Comparison of ENCODE assay signal across 19 mouse cellular contexts in the genomic region with DNA sequence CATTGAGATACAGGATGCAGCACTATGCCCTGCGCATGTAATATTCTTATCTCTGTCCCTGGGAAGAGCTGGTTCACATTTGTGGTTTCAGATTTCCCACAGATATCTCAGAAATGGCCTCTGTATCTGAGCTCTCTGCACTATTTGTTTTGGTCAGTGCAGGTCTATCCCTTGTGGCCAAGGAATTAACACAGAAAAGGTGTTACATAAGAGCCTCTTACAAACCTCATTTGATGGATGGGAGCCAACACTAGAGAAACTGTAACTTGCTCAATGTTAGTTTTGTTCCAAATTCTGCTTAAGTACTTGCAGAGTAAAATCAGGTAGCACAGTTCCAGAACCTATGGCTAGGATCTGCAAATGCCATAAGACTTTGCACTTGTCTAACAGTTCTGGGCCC. TPM values are rescaled to one million over a fixed set of nuclear protein-coding genes. Genes with fewer than 3 reads are reported as not detected.
DNase-seq lines count a peak whose midpoint lies in the region; ATAC-seq lines count a peak whose summit lies in the region.
"Had no signal": no experiment of that assay in that cellular context is flagged by ENCODE, and none has a peak within 500 bp of the region (broad histone marks: within the 10 kb centered on the region; RNA-seq: fewer than 3 reads in every experiment).

No protein-coding gene starts in this region.

- H3K27ac ChIP-seq in midbrain, embryonic 11.5 days (ENCODE audit: low read depth, low read length) = no peak overlapping the region
- H3K27ac ChIP-seq: embryonic facial prominence, embryonic 12.5 days; forebrain, embryonic 10.5 days; lung, embryonic 15.5 days; midbrain, embryonic 15.5 days had no signal

- intact Hi-C loops in left cerebral cortex, postnatal 10 days (cut with DNase I) = no loop called here

- no peaks in the 10 kb centered on the region for H3K27me3 ChIP-seq in midbrain, embryonic 11.5 days (ENCODE audit: control insufficient read depth, insufficient read depth, low read length)
- H3K27me3 ChIP-seq: embryonic facial prominence, embryonic 12.5 days; heart, embryonic 12.5 days; lung, embryonic 15.5 days; midbrain, embryonic 15.5 days had no signal

- no peak overlapping the region for H3K4me2 ChIP-seq in midbrain, embryonic 11.5 days
- H3K4me2 ChIP-seq: embryonic facial prominence, embryonic 12.5 days; heart, embryonic 12.5 days; lung, embryonic 15.5 days; midbrain, embryonic 15.5 days had no signal

- no peaks in the 10 kb centered on the region for H3K4me1 ChIP-seq in midbrain, embryonic 11.5 days (ENCODE audit: control insufficient read depth, insufficient read depth, low read length)
- H3K4me1 ChIP-seq: embryonic facial prominence, embryonic 12.5 days; forebrain, embryonic 10.5 days; heart, embryonic 12.5 days; lung, embryonic 15.5 days; midbrain, embryonic 15.5 days had no signal

- H3K9me3 ChIP-seq in midbrain, embryonic 11.5 days (ENCODE audit: control insufficient read depth, low read length) = no peaks in the 10 kb centered on the region
- H3K9me3 ChIP-seq: embryonic facial prominence, embryonic 12.5 days; forebrain, embryonic 10.5 days; heart, embryonic 12.5 days; lung, embryonic 15.5 days; midbrain, embryonic 15.5 days had no signal

- no peak overlapping the region for H3K4me3 ChIP-seq in midbrain, embryonic 11.5 days (ENCODE audit: low read depth, low read length)
- H3K4me3 ChIP-seq: embryonic facial prominence, embryonic 12.5 days; forebrain, embryonic 10.5 days; heart, embryonic 12.5 days; lung, embryonic 15.5 days; midbrain, embryonic 15.5 days had no signal

- DNase-seq in kidney, adult 8-10 months = peak; percentile 19 to 75
- no peak for DNase-seq in kidney, postnatal 10 days
- DNase-seq in NIH3T3 (ENCODE audit: low read depth) = peak; percentile 80
- peak; percentile 35 for DNase-seq in induced T-regulatory cell, adult 2 months (ENCODE audit: low read depth)
- peak; percentile 77 for DNase-seq in lung, postnatal 36 days
- DNase-seq in cerebellum, adult 8-10 months = no peak
- DNase-seq in midbrain, embryonic 11.5 days (ENCODE audit: low spot score, missing footprints) = no peak
- no peak for DNase-seq in left cerebral cortex, postnatal 10 days (ENCODE audit: extremely low spot score in 1 of 2, low spot score in 2 of 2)
- DNase-seq: cerebellum, postnatal 25 days; gastrocnemius, postnatal 14 days; right cerebral cortex, postnatal 14 days had no signal

- 97% methylated on average over 1 of the region's 1 CpGs for WGBS in midbrain, embryonic 11.5 days

- ATAC-seq in midbrain, embryonic 11.5 days (ENCODE audit: low FRiP score) = no peak
- ATAC-seq: CD4-positive, CD25-positive, alpha-beta regulatory T cell, adult 4 months; midbrain, embryonic 15.5 days had no signal

- no peak overlapping the region for H3K9ac ChIP-seq in midbrain, embryonic 11.5 days (ENCODE audit: low read length)
- H3K9ac ChIP-seq: embryonic facial prominence, embryonic 12.5 days; heart, embryonic 12.5 days; lung, embryonic 15.5 days; midbrain, embryonic 15.5 days had no signal

- H3K36me3 ChIP-seq in midbrain, embryonic 11.5 days (ENCODE audit: control insufficient read depth, insufficient read depth, low read length) = peaks cover 10% of the 10 kb centered on the region

RNA-seq across cellular contexts. Expression of a gene that starts 25.5 kb away (rescaled TPM):
- polyA plus RNA-seq in midbrain, embryonic 11.5 days (2014; fragmentation: Nextera tagmentation; extraction: Ambion mirVana) = 24.8 and 25.3 TPM in 2 replicates
- total RNA-seq in left cerebral cortex, postnatal 10 days (2021) = 10 to 100 TPM; 35.1 to 35.9 TPM

RNA-seq across cellular contexts. Expression of a gene that starts 25.6 kb away (rescaled TPM):
- 4.4 and 4.8 TPM in 2 replicates for polyA plus RNA-seq in midbrain, embryonic 11.5 days (2014; fragmentation: Nextera tagmentation; extraction: Ambion mirVana)
- 1 to 10 TPM; 5.7 to 8.0 TPM for total RNA-seq in left cerebral cortex, postnatal 10 days (2021)

RNA-seq across cellular contexts. Expression of a gene that starts 42.3 kb away (rescaled TPM):
- polyA plus RNA-seq in midbrain, embryonic 11.5 days (2014; fragmentation: Nextera tagmentation; extraction: Ambion mirVana) = 0.72 and 0.97 TPM in 2 replicates
- 1 to 10 TPM; 1.7 to 1.9 TPM for total RNA-seq in left cerebral cortex, postnatal 10 days (2021)

RNA-seq across cellular contexts. Expression of a gene that starts 49.6 kb away (rescaled TPM):
- 2.1 and 4.4 TPM in 2 replicates for polyA plus RNA-seq in midbrain, embryonic 11.5 days (2014; fragmentation: Nextera tagmentation; extraction: Ambion mirVana)
- under 1 TPM in 1 of 2 experiments, not detected in 1; 0.60 TPM for total RNA-seq in left cerebral cortex, postnatal 10 days (2021)
- total RNA-seq: hematopoietic stem cell, adult 5-6 weeks; left cerebral cortex, adult 18-20 months had no signal
- polyA plus RNA-seq: heart, embryonic 12.5 days had no signal

RNA-seq across cellular contexts. Expression of a gene that starts 49.7 kb away (rescaled TPM):
- 9.3 and 9.5 TPM in 2 replicates for polyA plus RNA-seq in midbrain, embryonic 11.5 days (2014; fragmentation: Nextera tagmentation; extraction: Ambion mirVana)
- 10 to 100 TPM; 31.7 to 32.6 TPM for total RNA-seq in left cerebral cortex, postnatal 10 days (2021)

Comparison
In these comparisons a context has a peak if more than half of its experiments do, and no peak if none do; other contexts are left out.
1. DNase-seq: peak in kidney, adult 8-10 months (2 of 2), NIH3T3 (single experiment), induced T-regulatory cell, adult 2 months (single experiment) and lung, postnatal 36 days (single experiment); none in kidney, postnatal 10 days (single experiment), cerebellum, adult 8-10 months (single experiment), midbrain, embryonic 11.5 days (single experiment) and left cerebral cortex, postnatal 10 days (0 of 2).